Mouse (Mus musculus) heart, adult 2 months (tissue): ENCODE data around the gene Prdx6. TPM values are rescaled to one million over a fixed set of nuclear protein-coding genes. Genes with fewer than 3 reads are reported as not detected.

Experiments
- DNase-seq, 2 experiments: peaks; one replicate each; pipeline ENCODE4 v3.0.0; 2021
- H3K27ac ChIP-seq: fragments of 200-600 bp; 2 replicates; pipeline ENCODE4 v1.8.1; 2022
- H3K27me3 ChIP-seq: fragments of 200-500 bp; 2 replicates; pipeline ENCODE4 v1.6.1; 2012; ENCODE audit warnings: mild to moderate bottlenecking, low read length, inconsistent platforms, mixed read lengths; ENCODE audit not compliant: control insufficient read depth, insufficient read depth
- H3K36me3 ChIP-seq: fragments of 200-500 bp; 2 replicates; pipeline ENCODE4 v1.6.1; 2012; ENCODE audit warnings: low read length, inconsistent platforms; ENCODE audit not compliant: control insufficient read depth, insufficient read depth
- H3K4me1 ChIP-seq: fragments of 200-500 bp; 2 replicates; pipeline ENCODE4 v1.6.1; 2011; ENCODE audit warnings: low read length; ENCODE audit not compliant: control insufficient read depth, insufficient read depth
- H3K4me3 ChIP-seq: fragments of 200-600 bp; 2 replicates; pipeline ENCODE4 v1.8.1; 2022
- H3K79me2 ChIP-seq: fragments of 200-500 bp; replicated peaks from 2 replicates; pipeline ENCODE4 v1.6.1; 2012; ENCODE audit warnings: mild to moderate bottlenecking, inconsistent platforms, low read length, moderate library complexity, mixed read lengths; ENCODE audit not compliant: control insufficient read depth, insufficient read depth
- H3K9ac ChIP-seq: fragments of 200-500 bp; 2 replicates; pipeline ENCODE4 v1.6.1; 2012; ENCODE audit warnings: low read depth, mild to moderate bottlenecking, control low read depth, inconsistent platforms, low read length, mixed read lengths
- CTCF ChIP-seq: fragments of 200-600 bp; IDR thresholded peaks from 2 replicates; pipeline ENCODE4 v1.8.1; 2022; ENCODE audit warnings: antibody characterized with exemption, mild to moderate bottlenecking, moderate library complexity
- EP300 ChIP-seq: fragments of 200-500 bp; IDR thresholded peaks from 2 replicates; pipeline ENCODE4 v1.6.1; 2011; ENCODE audit warnings: low read depth, low read length, control low read depth; ENCODE audit not compliant: insufficient read depth
- POLR2A ChIP-seq: fragments of 200-500 bp; IDR thresholded peaks from 2 replicates; pipeline ENCODE4 v1.6.1; 2011; ENCODE audit warnings: mild to moderate bottlenecking, low read depth, low read length, control low read depth; ENCODE audit not compliant: insufficient read depth
- WGBS: fragments of 180-500 bp; shearing (Covaris S2); methylation state at CpG from one replicate; pipeline ENCODE4 v1.1.7; 2018; 5-methylcytosine and 5-hydroxymethylcytosine counted together
- intact Hi-C: fragments of 180-260 bp; cut with DNase I; formaldehyde crosslinking; loops from one replicate; pipeline ENCODE4 v1.15.1; 2025
- polyA plus RNA-seq: library from polyadenylated mRNA; depleted of rRNA; stranded (reverse); fragments of >200 nt; gene quantifications from 2 replicates; pipeline ENCODE4 v1.2.3, GENCODE M21; 2012
- total RNA-seq, 2 experiments: library from RNA; stranded (reverse); gene quantifications; 2 replicates each; pipeline ENCODE4 v1.2.3; 2021

Prdx6 gene
- total and polyA plus RNA-seq, 3 experiments: 186 to 336 (median 284) TPM

GRCm38 (mm10) chr1:161249442-161249841 lies 1.6 kb downstream of the Prdx6 start:
- no peak overlapping the region; the same call in 1 of the 2 replicates for H3K27ac ChIP-seq
- no peaks in the 10 kb centered on the region for H3K27me3 ChIP-seq
- H3K4me3 ChIP-seq: peak overlapping the region; percentile 85
- DNase-seq: no peak
- intact Hi-C loops: loop anchor here (5.0 kb wide), 1 partner anchor 117 kb away; the partner anchor contains the start of gene Klhl20
- H3K36me3 ChIP-seq: peaks cover 14% of the 10 kb centered on the region
- peaks cover 4% of the 10 kb centered on the region for H3K4me1 ChIP-seq
- H3K79me2 ChIP-seq: no peaks in the 10 kb centered on the region
- TF ChIP-seq CTCF: no peak
- no peak for TF ChIP-seq EP300
- TF ChIP-seq POLR2A: no peak
- WGBS: 18% methylated on average over 6 of the region's 6 CpGs
- H3K9ac ChIP-seq: 0 out of 2 replicates have a peak overlapping the region, but pooled peaks have one; percentile 24

GRCm38 (mm10) chr1:161248685-161249084 lies 2.3 kb downstream of the Prdx6 start:
- intact Hi-C loops: loop anchor here (5.0 kb wide), 1 partner anchor 116 kb away; the partner anchor contains the start of gene Klhl20
- no peak overlapping the region; the same call in 1 of the 2 replicates for H3K27ac ChIP-seq
- DNase-seq: no peak
- H3K79me2 ChIP-seq: no peaks in the 10 kb centered on the region
- no peak overlapping the region; the same call in 1 of the 2 replicates for H3K4me3 ChIP-seq
- no peak overlapping the region for H3K9ac ChIP-seq
- TF ChIP-seq CTCF (no peak), POLR2A (no peak), EP300 (no peak)
- peaks cover 4% of the 10 kb centered on the region for H3K4me1 ChIP-seq
- 44% methylated on average over 7 of the region's 7 CpGs for WGBS
- no peaks in the 10 kb centered on the region for H3K27me3 ChIP-seq
- peaks cover 14% of the 10 kb centered on the region for H3K36me3 ChIP-seq

- H3K79me2 ChIP-seq: no peaks in the 10 kb centered on the region
- no peaks in the 10 kb centered on the region for H3K27me3 ChIP-seq
- peak in 1 of 2 experiments; percentile 40 for DNase-seq
- peaks cover 4% of the 10 kb centered on the region for H3K4me1 ChIP-seq
- no peak overlapping the region for H3K9ac ChIP-seq
- peaks cover 14% of the 10 kb centered on the region for H3K36me3 ChIP-seq
- 77% methylated on average over 11 of the region's 11 CpGs for WGBS
- H3K27ac ChIP-seq: no peak overlapping the region; the same call in 1 of the 2 replicates
- intact Hi-C loops: loop anchor here (5.0 kb wide), 1 partner anchor 116 kb away; the partner anchor contains the start of gene Klhl20
- TF ChIP-seq CTCF (no peak), POLR2A (no peak), EP300 (no peak)
- no peak overlapping the region; the same call in 1 of the 2 replicates for H3K4me3 ChIP-seq
These were observed 3.1 kb downstream of the Prdx6 start for GRCm38 (mm10) chr1:161247643-161248580.

GRCm38 (mm10) chr1:161247176-161247575 lies 3.8 kb downstream of the Prdx6 start:
- Histone ChIP-seq H3K4me3 (no peak overlapping the region), H3K4me1 (peaks cover 4% of the 10 kb centered on the region), H3K27me3 (no peaks in the 10 kb centered on the region), H3K79me2 (no peaks in the 10 kb centered on the region), H3K9ac (no peak overlapping the region), H3K36me3 (peaks cover 16% of the 10 kb centered on the region), H3K27ac (no peak overlapping the region)
- intact Hi-C loops: loop anchor here (5.0 kb wide), 1 partner anchor 115 kb away; the partner anchor contains the start of gene Klhl20
- WGBS: 67% methylated on average over 3 of the region's 3 CpGs
- DNase-seq: no peak
- TF ChIP-seq POLR2A (no peak), EP300 (no peak), CTCF (no peak)

GRCm38 (mm10) chr1:161237750-161238149 lies 13.3 kb downstream of the Prdx6 start:
- Histone ChIP-seq H3K27ac (no peak overlapping the region), H3K36me3 (peaks cover 3% of the 10 kb centered on the region; the same call in 1 of the 2 replicates), H3K9ac (no peak overlapping the region), H3K4me1 (no peaks in the 10 kb centered on the region), H3K79me2 (no peaks in the 10 kb centered on the region), H3K27me3 (no peaks in the 10 kb centered on the region), H3K4me3 (no peak overlapping the region)
- 96% methylated on average over 4 of the region's 4 CpGs for WGBS
- no peak for DNase-seq
- TF ChIP-seq EP300: no peak
- no peak for TF ChIP-seq CTCF
- TF ChIP-seq POLR2A: no peak
- intact Hi-C loops: no loop called here
